Mouse (Mus musculus) lung, embryonic 14.5 days (tissue): ENCODE measurements around the gene Anp32e. TPM values are rescaled to one million over a fixed set of nuclear protein-coding genes. Genes with fewer than 3 reads are reported as not detected.
"Not testable (repeated sequence)": the region's sequence is repeated elsewhere in the genome, so short reads cannot be mapped to it uniquely, and the experiment has no call there.

Experiments
- ATAC-seq: fragments of 200-750 bp; cut with Nextera tagmentation; 2 replicates; pipeline ENCODE4 v1.8.0; 2017; ENCODE audit warnings: mild to moderate bottlenecking, moderate TSS enrichment, moderate library complexity; ENCODE audit not compliant: insufficient read depth
- DNase-seq: peaks from one replicate; pipeline ENCODE4 v3.0.0-alpha.2; 2015
- H3K27ac ChIP-seq: fragments of 300-500 bp; sonication (generic); 2 replicates; pipeline ENCODE4 v1.5.1; 2014; ENCODE audit warnings: low read depth, mild to moderate bottlenecking, moderate library complexity
- H3K27me3 ChIP-seq: fragments of 300-500 bp; sonication (generic); 2 replicates; pipeline ENCODE4 v1.6.1; 2014; ENCODE audit warnings: low read length, control low read depth; ENCODE audit not compliant: insufficient read depth
- H3K36me3 ChIP-seq: fragments of 300-500 bp; sonication (generic); 2 replicates; pipeline ENCODE4 v1.6.1; 2014; ENCODE audit warnings: control low read depth; ENCODE audit not compliant: insufficient read depth
- H3K4me1 ChIP-seq: fragments of 300-500 bp; sonication (generic); 2 replicates; pipeline ENCODE4 v1.6.1; 2014; ENCODE audit warnings: antibody characterized with exemption, control low read depth; ENCODE audit not compliant: insufficient read depth
- H3K4me2 ChIP-seq: fragments of 300-500 bp; sonication (generic); 2 replicates; pipeline ENCODE4 v1.6.1; 2014; ENCODE audit warnings: mild to moderate bottlenecking
- H3K4me3 ChIP-seq: fragments of 300-500 bp; sonication (generic); 2 replicates; pipeline ENCODE4 v1.5.1; 2014; ENCODE audit warnings: low read depth, low read length
- H3K9ac ChIP-seq: fragments of 300-500 bp; sonication (generic); 2 replicates; pipeline ENCODE4 v1.6.1; 2014
- H3K9me3 ChIP-seq: fragments of 300-500 bp; sonication (generic); 2 replicates; pipeline ENCODE4 v1.6.1; 2016; ENCODE audit warnings: low read depth, low read length, control low read depth
- CTCF ChIP-seq: IDR thresholded peaks from 2 replicates; pipeline ENCODE4 v1.5.1; 2016; ENCODE audit warnings: antibody characterized with exemption, low read depth
- WGBS: fragments of 180-500 bp; shearing (Covaris S2); extraction: QIAGEN DNeasy Blood & Tissue Kit; methylation state at CpG from one replicate; pipeline ENCODE4 v1.1.7; 2014; 5-methylcytosine and 5-hydroxymethylcytosine counted together
- polyA plus RNA-seq: library from polyadenylated mRNA; unstranded; fragments of >200 nt; fragmentation: Nextera tagmentation; extraction: Ambion mirVana; gene quantifications from 2 replicates; pipeline ENCODE4 v1.2.1, GENCODE M21; 2014

The Anp32e gene
- polyA plus RNA-seq, 1 experiment from 2014 or later, result 80.5 TPM

- WGBS, result under 1% methylated on average over 18 of the region's 18 CpGs
- no peak for TF ChIP-seq CTCF
- DNase-seq (peak; percentile 47), ATAC-seq (peak; percentile 63)
- Histone ChIP-seq H3K27ac (0 out of 2 replicates have a peak overlapping the region, but pooled peaks have one; percentile 10), H3K9ac (peak overlapping the region; percentile 40), H3K36me3 (no peaks in the 10 kb centered on the region), H3K27me3 (no peaks in the 10 kb centered on the region), H3K9me3 (no peaks in the 10 kb centered on the region), H3K4me3 (peak overlapping the region; percentile 34), H3K4me2 (peak overlapping the region; percentile 81), H3K4me1 (peaks cover 11% of the 10 kb centered on the region)
These were observed 23.7 kb upstream of the Anp32e start for GRCm38 (mm10) chr3:95905146-95905939.

- Histone ChIP-seq H3K27me3 (no peaks in the 10 kb centered on the region), H3K4me1 (peaks cover 11% of the 10 kb centered on the region), H3K4me3 (peak overlapping the region; percentile 34), H3K36me3 (no peaks in the 10 kb centered on the region), H3K9me3 (no peaks in the 10 kb centered on the region), H3K27ac (no peak overlapping the region), H3K4me2 (peak overlapping the region; percentile 81), H3K9ac (peak overlapping the region; percentile 40; the same call in 1 of the 2 replicates)
- under 1% methylated on average over 12 of the region's 12 CpGs for WGBS
- peak; percentile 64 for TF ChIP-seq CTCF
- ATAC-seq (peak; percentile 42; the same call in 1 of the 2 replicates), DNase-seq (peak; percentile 87)
These were observed 23.0 kb upstream of the Anp32e start for GRCm38 (mm10) chr3:95905940-95906492.

GRCm38 (mm10) chr3:95906860-95907259, 22.2 kb upstream of the Anp32e start:
- H3K4me3 ChIP-seq, result peak overlapping the region; percentile 34
- H3K36me3 ChIP-seq, result no peaks in the 10 kb centered on the region
- no peaks in the 10 kb centered on the region for H3K27me3 ChIP-seq
- H3K27ac ChIP-seq, result no peak overlapping the region
- 1% methylated on average over 12 of the region's 12 CpGs for WGBS
- H3K9ac ChIP-seq, result no peak overlapping the region
- ATAC-seq (no peak), DNase-seq (peak; percentile 76)
- peaks cover 11% of the 10 kb centered on the region for H3K4me1 ChIP-seq
- TF ChIP-seq CTCF, result peak; percentile 86
- no peaks in the 10 kb centered on the region for H3K9me3 ChIP-seq
- H3K4me2 ChIP-seq, result peak overlapping the region; percentile 81

- no peak overlapping the region for H3K4me3 ChIP-seq
- no peak for ATAC-seq
- no peaks in the 10 kb centered on the region for H3K27me3 ChIP-seq
- WGBS, result 37% methylated on average over 4 of the region's 4 CpGs
- no peaks in the 10 kb centered on the region for H3K9me3 ChIP-seq
- no peak for TF ChIP-seq CTCF
- H3K27ac ChIP-seq, result no peak overlapping the region
- H3K4me2 ChIP-seq, result no peak overlapping the region
- H3K4me1 ChIP-seq, result peaks cover 11% of the 10 kb centered on the region
- DNase-seq, result no peak
- H3K36me3 ChIP-seq, result no peaks in the 10 kb centered on the region
- H3K9ac ChIP-seq, result no peak overlapping the region
These were observed 21.4 kb upstream of the Anp32e start for GRCm38 (mm10) chr3:95907613-95908012.

- WGBS, result 77% methylated on average over 4 of the region's 4 CpGs
- Histone ChIP-seq H3K4me2 (no peak overlapping the region), H3K9ac (no peak overlapping the region), H3K4me1 (no peaks in the 10 kb centered on the region), H3K27ac (no peak overlapping the region), H3K9me3 (no peaks in the 10 kb centered on the region), H3K36me3 (no peaks in the 10 kb centered on the region), H3K4me3 (no peak overlapping the region), H3K27me3 (no peaks in the 10 kb centered on the region)
- no peak for ATAC-seq
- no peak for TF ChIP-seq CTCF
- DNase-seq, result no peak
These were observed 14.3 kb upstream of the Anp32e start for GRCm38 (mm10) chr3:95914706-95915105.

- H3K9ac ChIP-seq, result no peak overlapping the region
- no peak overlapping the region for H3K4me2 ChIP-seq
- H3K27ac ChIP-seq, result no peak overlapping the region
- 64% methylated on average over 7 of the region's 7 CpGs for WGBS
- DNase-seq, result no peak
- no peaks in the 10 kb centered on the region for H3K36me3 ChIP-seq
- no peak overlapping the region for H3K4me3 ChIP-seq
- TF ChIP-seq CTCF, result no peak
- H3K4me1 ChIP-seq, result no peaks in the 10 kb centered on the region
- no peaks in the 10 kb centered on the region for H3K27me3 ChIP-seq
- H3K9me3 ChIP-seq, result no peaks in the 10 kb centered on the region
- no peak for ATAC-seq
These were observed 12.3 kb upstream of the Anp32e start for GRCm38 (mm10) chr3:95916760-95917159.

GRCm38 (mm10) chr3:95920532-95920931, 8.5 kb upstream of the Anp32e start:
- H3K36me3 ChIP-seq, ATAC-seq: not testable (repeated sequence)
- WGBS, result 26% methylated on average over 2 of the region's 2 CpGs

GRCm38 (mm10) chr3:95923429-95923828, 5.6 kb upstream of the Anp32e start:
- not testable (repeated sequence) for H3K27ac ChIP-seq, H3K9ac ChIP-seq, DNase-seq, H3K27me3 ChIP-seq, H3K36me3 ChIP-seq, H3K4me2 ChIP-seq, H3K4me1 ChIP-seq, ATAC-seq, H3K4me3 ChIP-seq, H3K9me3 ChIP-seq
- 83% methylated on average over 7 of the region's 7 CpGs for WGBS

More at GRCm38 (mm10) chr3:95920532-95920931, 8.5 kb upstream of the Anp32e start:
- H3K27me3 ChIP-seq, H3K9me3 ChIP-seq, H3K4me3 ChIP-seq, H3K9ac ChIP-seq, H3K4me2 ChIP-seq, DNase-seq, H3K27ac ChIP-seq, H3K4me1 ChIP-seq: not testable (repeated sequence)
